ENCODE assay signal across 17 mouse cellular contexts in genomic region chr4:149457831-149458430, GRCm38 (mm10). TPM values are rescaled to one million over a fixed set of nuclear protein-coding genes. Genes with fewer than 3 reads are reported as not detected.
DNase-seq lines count a peak whose midpoint lies in the region; ATAC-seq lines count a peak whose summit lies in the region.
"Had no signal": no experiment of that assay in that cellular context is flagged by ENCODE, and none has a peak within 500 bp of the region (broad histone marks: within the 10 kb centered on the region; RNA-seq: fewer than 3 reads in every experiment).

No protein-coding gene starts in this region.

- peak; percentile 29 for DNase-seq in lung, postnatal 14 days
- DNase-seq in lung, postnatal 25 days (ENCODE audit: low spot score) = no peak
- DNase-seq in adrenal gland, adult 18-20 months (ENCODE audit: low spot score in 2 of 2) = peak; percentile 43 to 68
- DNase-seq in gastrocnemius, postnatal 14 days = peak; percentile 40
- DNase-seq in kidney, postnatal 14 days = peak; percentile 80
- no peak for DNase-seq in spleen, postnatal 36 days (ENCODE audit: low spot score in 2 of 2)
- no peak for DNase-seq in midbrain, embryonic 11.5 days (ENCODE audit: low spot score, missing footprints)
- DNase-seq: right cerebral cortex, postnatal 14 days; thymus, adult 18-20 months had no signal

- ATAC-seq in midbrain, embryonic 11.5 days (ENCODE audit: low FRiP score) = no peak
- no peak for ATAC-seq in midbrain, embryonic 15.5 days (replicated peaks)

- H3K27ac ChIP-seq in midbrain, embryonic 11.5 days (ENCODE audit: low read depth, low read length) = no peak overlapping the region
- H3K27ac ChIP-seq in midbrain, embryonic 15.5 days = no peak overlapping the region
- H3K27ac ChIP-seq: forebrain, embryonic 10.5 days; limb, embryonic 10.5 days; lung, embryonic 15.5 days had no signal

- H3K36me3 ChIP-seq in midbrain, embryonic 11.5 days (ENCODE audit: control insufficient read depth, insufficient read depth, low read length) = no peaks in the 10 kb centered on the region
- H3K36me3 ChIP-seq in midbrain, embryonic 15.5 days (replicated peaks) = no peaks in the 10 kb centered on the region
- H3K36me3 ChIP-seq: forebrain, embryonic 10.5 days; limb, embryonic 10.5 days; lung, embryonic 15.5 days had no signal

- no peaks in the 10 kb centered on the region for H3K4me1 ChIP-seq in midbrain, embryonic 11.5 days (ENCODE audit: control insufficient read depth, insufficient read depth, low read length)
- H3K4me1 ChIP-seq in midbrain, embryonic 15.5 days = 0 out of 2 replicates have a peak, but pooled peaks cover 6% of the 10 kb centered on the region
- H3K4me1 ChIP-seq: forebrain, embryonic 10.5 days; limb, embryonic 10.5 days had no signal

- no peaks in the 10 kb centered on the region for H3K9me3 ChIP-seq in midbrain, embryonic 11.5 days (ENCODE audit: control insufficient read depth, low read length)
- no peaks in the 10 kb centered on the region for H3K9me3 ChIP-seq in midbrain, embryonic 15.5 days
- H3K9me3 ChIP-seq: forebrain, embryonic 10.5 days; limb, embryonic 10.5 days; lung, embryonic 15.5 days had no signal

- H3K4me3 ChIP-seq in midbrain, embryonic 11.5 days (ENCODE audit: low read depth, low read length) = no peak overlapping the region
- H3K4me3 ChIP-seq in midbrain, embryonic 15.5 days = no peak overlapping the region
- H3K4me3 ChIP-seq: forebrain, embryonic 10.5 days; limb, embryonic 10.5 days; lung, embryonic 15.5 days had no signal

- H3K4me2 ChIP-seq in midbrain, embryonic 11.5 days = no peak overlapping the region
- H3K4me2 ChIP-seq in midbrain, embryonic 15.5 days = no peak overlapping the region
- H3K4me2 ChIP-seq: lung, embryonic 15.5 days had no signal

- no peaks in the 10 kb centered on the region for H3K27me3 ChIP-seq in midbrain, embryonic 11.5 days (ENCODE audit: control insufficient read depth, insufficient read depth, low read length)
- H3K27me3 ChIP-seq in midbrain, embryonic 15.5 days (replicated peaks) = no peaks in the 10 kb centered on the region
- H3K27me3 ChIP-seq: lung, embryonic 15.5 days had no signal

- intact Hi-C loops in gastrocnemius, postnatal 14 days (cut with DNase I; ENCODE audit: low total_unique reads) = no loop called here

- H3K9ac ChIP-seq in midbrain, embryonic 11.5 days (ENCODE audit: low read length) = no peak overlapping the region
- no peak overlapping the region for H3K9ac ChIP-seq in midbrain, embryonic 15.5 days
- H3K9ac ChIP-seq: lung, embryonic 15.5 days had no signal

- WGBS in midbrain, embryonic 11.5 days = 84% methylated on average over 6 of the region's 6 CpGs
- whole genome bisulfite sequencing in midbrain, embryonic 15.5 days = 84% methylated on average over 6 of the region's 6 CpGs

RNA-seq across cellular contexts. Expression of gene Rbp7, which starts 3.2 kb away (rescaled TPM):
- 10 to 100 TPM; 18.0 to 66.4 TPM for total RNA-seq in adrenal gland, adult 18-20 months (2021)
- total RNA-seq in gastrocnemius, postnatal 14 days (2021) = 10 to 100 TPM in 1 of 2 experiments, 1 to 10 TPM in 1; 8.9 to 20.7 TPM
- not detected in 2 replicates for polyA plus RNA-seq in midbrain, embryonic 11.5 days (2014; fragmentation: Nextera tagmentation; extraction: Ambion mirVana)
- 0.99 TPM in 1 of 2 replicates, not detected in the other for polyA plus RNA-seq in midbrain, embryonic 15.5 days (2015; fragmentation: Nextera tagmentation; extraction: Ambion mirVana)
- polyA plus RNA-seq: forebrain, embryonic 10.5 days; limb, embryonic 10.5 days had no signal

RNA-seq across cellular contexts. Expression of gene Tmem274, which starts 19.2 kb away (rescaled TPM):
- not detected for total RNA-seq in adrenal gland, adult 18-20 months (2021)
- total RNA-seq in gastrocnemius, postnatal 14 days (2021) = not detected
- not detected in 2 replicates for polyA plus RNA-seq in midbrain, embryonic 11.5 days (2014; fragmentation: Nextera tagmentation; extraction: Ambion mirVana)
- polyA plus RNA-seq in midbrain, embryonic 15.5 days (2015; fragmentation: Nextera tagmentation; extraction: Ambion mirVana) = not detected in 2 replicates
- total RNA-seq: ES-E14 had no signal
- polyA plus RNA-seq: cortical plate, adult 2 months; gonadal fat pad, adult 2 months; intestine, postnatal 0 days had no signal

RNA-seq across cellular contexts. Expression of gene Nmnat1, which starts 27.1 kb away (rescaled TPM):
- 10 to 100 TPM; 17.8 to 19.9 TPM for total RNA-seq in adrenal gland, adult 18-20 months (2021)
- 10 to 100 TPM; 17.6 to 20.2 TPM for total RNA-seq in gastrocnemius, postnatal 14 days (2021)
- 15.1 and 15.5 TPM in 2 replicates for polyA plus RNA-seq in midbrain, embryonic 11.5 days (2014; fragmentation: Nextera tagmentation; extraction: Ambion mirVana)
- 7.2 and 7.9 TPM in 2 replicates for polyA plus RNA-seq in midbrain, embryonic 15.5 days (2015; fragmentation: Nextera tagmentation; extraction: Ambion mirVana)

RNA-seq across cellular contexts. Expression of gene Lzic, which starts 27.1 kb away (rescaled TPM):
- total RNA-seq in adrenal gland, adult 18-20 months (2021) = 10 to 100 TPM; 24.7 to 36.0 TPM
- 10 to 100 TPM; 12.0 to 17.9 TPM for total RNA-seq in gastrocnemius, postnatal 14 days (2021)
- 48.2 and 50.1 TPM in 2 replicates for polyA plus RNA-seq in midbrain, embryonic 11.5 days (2014; fragmentation: Nextera tagmentation; extraction: Ambion mirVana)
- 36.6 and 39.9 TPM in 2 replicates for polyA plus RNA-seq in midbrain, embryonic 15.5 days (2015; fragmentation: Nextera tagmentation; extraction: Ambion mirVana)

RNA-seq across cellular contexts. Expression of gene Ube4b, which starts 31.4 kb away (rescaled TPM):
- total RNA-seq in adrenal gland, adult 18-20 months (2021) = 10 to 100 TPM; 59.8 to 71.3 TPM
- total RNA-seq in gastrocnemius, postnatal 14 days (2021) = 10 to 100 TPM; 34.4 to 36.8 TPM
- polyA plus RNA-seq in midbrain, embryonic 11.5 days (2014; fragmentation: Nextera tagmentation; extraction: Ambion mirVana) = 53.3 and 53.7 TPM in 2 replicates
- 58.7 and 64.5 TPM in 2 replicates for polyA plus RNA-seq in midbrain, embryonic 15.5 days (2015; fragmentation: Nextera tagmentation; extraction: Ambion mirVana)

Comparison
In these comparisons a context has a peak if more than half of its experiments do, and no peak if none do; other contexts are left out.
1. DNase-seq: peak in lung, postnatal 14 days (single experiment), adrenal gland, adult 18-20 months (2 of 2), gastrocnemius, postnatal 14 days (single experiment) and kidney, postnatal 14 days (single experiment); none in lung, postnatal 25 days (single experiment), spleen, postnatal 36 days (0 of 2) and midbrain, embryonic 11.5 days (single experiment).